13 mouse cellular contexts compared by ENCODE assay signal in the genomic region with DNA sequence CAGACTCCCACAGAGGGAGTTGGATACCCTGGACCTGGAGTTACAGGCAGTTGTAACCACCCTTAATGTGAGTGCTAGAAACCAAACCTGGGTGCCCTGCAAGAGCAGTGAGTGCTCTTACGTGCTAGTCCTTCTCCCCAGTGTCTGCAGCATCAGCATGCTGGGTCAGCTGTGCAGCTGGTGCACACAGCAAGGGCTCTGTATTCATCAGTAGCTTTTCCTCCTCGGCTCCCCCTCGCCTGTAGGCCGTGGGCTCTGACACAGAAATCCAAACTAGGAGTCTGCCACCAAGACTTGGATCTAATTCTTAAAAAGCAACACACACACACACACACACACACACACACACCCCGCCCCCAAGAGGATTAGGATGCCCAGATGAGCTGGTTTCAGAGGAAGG. TPM values are rescaled to one million over a fixed set of nuclear protein-coding genes. Genes with fewer than 3 reads are reported as not detected.
"Had no signal": no experiment of that assay in that cellular context is flagged by ENCODE, and none has a peak within 500 bp of the region (broad histone marks: within the 10 kb centered on the region; RNA-seq: fewer than 3 reads in every experiment).

No protein-coding gene starts in this region.

RNA-seq across cellular contexts. Expression of a gene that starts 22.1 kb away (rescaled TPM):
- polyA plus RNA-seq: testis, adult 2 months had no signal

RNA-seq across cellular contexts. Expression of a gene that starts 36.3 kb away (rescaled TPM):
- polyA plus RNA-seq: neural tube, embryonic 13.5 days; neural tube, embryonic 14.5 days; neural tube, embryonic 15.5 days; small intestine, adult 2 months; spleen, adult 2 months; stomach, embryonic 14.5 days; stomach, embryonic 15.5 days; stomach, embryonic 16.5 days; stomach, postnatal 0 days; testis, adult 2 months; thymus, adult 2 months; thymus, postnatal 0 days; urinary bladder, adult 2 months had no signal

RNA-seq across cellular contexts. Expression of a gene that starts 37.1 kb away (rescaled TPM):
- polyA plus RNA-seq: neural tube, embryonic 13.5 days; neural tube, embryonic 14.5 days; neural tube, embryonic 15.5 days; small intestine, adult 2 months; spleen, adult 2 months; stomach, embryonic 14.5 days; stomach, embryonic 15.5 days; stomach, postnatal 0 days; testis, adult 2 months; thymus, adult 2 months; thymus, postnatal 0 days; urinary bladder, adult 2 months had no signal
